Mouse (Mus musculus) retina, postnatal 1 day (tissue): ENCODE measurements around the gene Mmp15.
A peak's percentile ranks its signal among the peaks of the same experiment; 100 is the strongest.

ENCODE experiments used
- DNase-seq: peaks from one replicate; pipeline ENCODE4 v3.0.0-alpha.2; 2012

Gene Mmp15

DNA sequence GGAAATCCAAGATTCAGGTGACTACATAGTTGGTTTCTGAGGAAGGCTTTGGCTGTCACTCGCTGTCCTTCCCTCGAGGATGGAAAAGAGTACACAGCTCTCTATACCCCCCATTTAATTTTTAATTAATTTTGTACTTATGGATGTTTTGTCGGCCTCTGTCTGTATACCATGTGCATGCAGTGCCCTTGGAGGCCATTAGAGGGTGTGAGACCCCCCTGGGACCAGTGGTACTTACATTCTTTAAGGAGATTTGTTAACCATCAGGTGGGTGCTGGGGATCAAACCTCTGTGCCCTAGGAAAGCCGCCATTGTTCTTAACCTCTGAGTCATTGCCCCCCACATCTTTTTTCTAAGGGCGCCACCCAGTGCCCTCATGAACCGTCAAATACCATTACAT, 7.4 kb upstream of the Mmp15 start:
- no peak for DNase-seq

DNA sequence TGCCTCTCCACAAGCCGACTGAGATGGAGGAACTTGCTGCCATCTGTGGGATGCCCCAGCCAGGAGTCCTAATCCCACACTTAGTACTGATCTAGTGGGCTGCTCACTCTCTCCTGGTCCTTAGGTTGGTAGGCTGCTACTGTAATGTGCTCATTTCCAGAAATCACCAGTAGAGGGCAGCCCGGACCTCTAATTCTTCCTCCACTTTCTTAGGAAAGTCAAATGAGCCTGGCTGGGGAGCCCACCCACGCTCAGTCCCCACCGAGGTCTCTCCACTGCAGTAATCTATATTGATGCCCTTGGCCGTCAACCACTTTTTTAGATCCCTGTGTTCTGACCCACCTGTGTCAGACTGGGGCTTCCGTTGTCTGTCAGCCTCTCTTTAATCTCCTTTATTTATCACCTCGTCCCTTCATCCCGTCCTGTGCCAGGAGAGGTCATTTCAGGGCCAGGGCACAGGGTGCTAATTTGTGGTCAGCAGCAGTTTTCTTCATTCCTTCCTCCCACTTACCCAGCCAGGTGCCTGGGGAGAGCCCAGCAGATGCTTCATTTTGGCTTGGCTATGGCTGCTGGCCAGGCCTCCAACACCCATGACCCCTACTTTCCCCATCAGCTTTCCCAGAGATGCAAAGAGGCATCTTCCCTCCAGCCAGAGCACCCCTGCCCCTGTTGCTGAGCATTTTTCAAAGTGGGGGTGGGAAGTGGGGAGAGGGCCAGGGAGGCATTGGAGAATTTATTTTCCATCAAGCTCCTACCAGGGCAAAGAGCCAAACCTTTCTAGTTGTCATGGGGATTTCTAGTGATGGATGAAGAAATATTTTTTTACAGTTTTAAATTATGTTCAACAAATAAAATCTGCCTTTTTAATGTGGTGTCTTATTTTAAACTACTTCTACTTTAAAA, 5.2 kb upstream of the Mmp15 start:
- peak; percentile 89 for DNase-seq

DNA sequence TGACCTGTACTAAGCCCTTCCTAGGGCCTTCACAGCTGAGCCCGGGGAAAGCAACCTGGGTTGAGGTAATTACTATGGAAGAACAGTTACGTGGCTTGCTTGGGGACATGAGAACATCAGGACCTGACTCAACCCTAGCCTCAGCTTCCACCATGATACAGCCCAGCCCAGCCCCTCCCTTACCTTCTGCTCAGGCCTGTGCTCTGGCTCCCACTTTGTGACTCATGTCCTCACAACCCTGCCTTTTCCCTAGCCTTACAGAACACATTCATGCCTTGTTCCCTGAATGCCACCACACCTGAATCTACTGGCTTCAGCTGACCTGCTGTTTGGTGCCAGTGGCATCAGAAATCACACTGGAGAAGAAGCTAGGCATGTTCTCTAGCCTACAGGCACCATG, 3.7 kb upstream of the Mmp15 start:
- DNase-seq = no peak

DNA sequence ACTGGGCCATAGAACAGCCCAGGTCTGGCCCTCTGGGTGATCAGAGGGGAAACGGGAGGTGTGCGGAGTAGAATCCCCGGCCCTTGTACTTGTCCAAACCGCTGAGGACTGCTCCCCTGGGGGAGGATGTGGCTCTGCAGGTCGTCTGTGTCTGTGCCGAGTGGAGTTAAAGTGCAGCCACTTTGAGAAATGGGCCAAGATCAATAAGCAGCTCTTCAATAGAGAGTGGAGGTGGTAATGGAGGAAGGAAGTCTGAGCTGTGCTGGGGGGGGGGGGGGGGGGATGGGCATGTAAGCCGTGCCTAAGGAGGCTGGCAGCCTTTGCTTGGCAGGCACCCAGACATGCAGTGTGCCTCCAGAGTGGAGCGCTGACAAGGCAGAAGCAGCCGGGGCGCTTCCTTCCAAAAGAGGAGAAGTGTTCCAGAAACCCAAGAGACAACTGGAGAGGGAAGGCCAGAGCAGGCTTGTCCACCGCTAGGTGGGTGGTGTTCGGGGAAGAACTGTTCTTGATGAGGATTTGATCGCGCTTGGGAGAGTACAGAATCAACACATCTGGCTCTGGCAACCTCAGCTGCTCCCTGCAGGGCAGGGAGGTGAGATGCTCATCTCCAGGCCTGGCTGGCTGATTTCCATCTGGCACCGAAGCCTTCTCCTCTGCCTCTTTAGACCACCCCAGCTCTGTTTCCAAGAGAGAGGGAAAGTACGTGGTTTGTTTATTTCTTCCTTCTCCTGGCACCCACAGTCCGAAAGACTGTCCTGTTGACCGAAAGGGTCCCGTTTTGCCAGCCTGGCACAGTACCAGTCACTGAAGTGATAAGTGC, 3.0 kb upstream of the Mmp15 start:
- DNase-seq = peak; percentile 30

DNA sequence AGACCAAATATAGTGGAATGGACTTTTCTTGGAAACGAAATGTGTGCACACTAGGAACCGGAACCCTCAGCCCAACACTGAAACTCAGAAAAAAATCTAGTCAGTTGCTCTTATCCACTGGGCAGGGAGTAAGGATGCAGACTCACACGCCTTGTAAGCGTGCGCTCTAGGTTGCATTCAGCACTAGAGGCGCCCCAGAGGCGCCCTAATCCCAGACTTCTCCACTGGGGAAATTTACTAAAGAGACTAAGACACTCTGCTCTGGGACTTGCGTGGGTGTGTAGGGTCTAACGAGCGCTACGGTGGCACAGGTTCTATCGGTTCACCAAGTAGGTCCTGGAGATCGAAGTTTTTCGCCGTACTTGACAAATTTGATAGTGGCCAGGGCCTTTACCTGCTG, 607 bp upstream of the Mmp15 start:
- DNase-seq = peak; percentile 70

DNA sequence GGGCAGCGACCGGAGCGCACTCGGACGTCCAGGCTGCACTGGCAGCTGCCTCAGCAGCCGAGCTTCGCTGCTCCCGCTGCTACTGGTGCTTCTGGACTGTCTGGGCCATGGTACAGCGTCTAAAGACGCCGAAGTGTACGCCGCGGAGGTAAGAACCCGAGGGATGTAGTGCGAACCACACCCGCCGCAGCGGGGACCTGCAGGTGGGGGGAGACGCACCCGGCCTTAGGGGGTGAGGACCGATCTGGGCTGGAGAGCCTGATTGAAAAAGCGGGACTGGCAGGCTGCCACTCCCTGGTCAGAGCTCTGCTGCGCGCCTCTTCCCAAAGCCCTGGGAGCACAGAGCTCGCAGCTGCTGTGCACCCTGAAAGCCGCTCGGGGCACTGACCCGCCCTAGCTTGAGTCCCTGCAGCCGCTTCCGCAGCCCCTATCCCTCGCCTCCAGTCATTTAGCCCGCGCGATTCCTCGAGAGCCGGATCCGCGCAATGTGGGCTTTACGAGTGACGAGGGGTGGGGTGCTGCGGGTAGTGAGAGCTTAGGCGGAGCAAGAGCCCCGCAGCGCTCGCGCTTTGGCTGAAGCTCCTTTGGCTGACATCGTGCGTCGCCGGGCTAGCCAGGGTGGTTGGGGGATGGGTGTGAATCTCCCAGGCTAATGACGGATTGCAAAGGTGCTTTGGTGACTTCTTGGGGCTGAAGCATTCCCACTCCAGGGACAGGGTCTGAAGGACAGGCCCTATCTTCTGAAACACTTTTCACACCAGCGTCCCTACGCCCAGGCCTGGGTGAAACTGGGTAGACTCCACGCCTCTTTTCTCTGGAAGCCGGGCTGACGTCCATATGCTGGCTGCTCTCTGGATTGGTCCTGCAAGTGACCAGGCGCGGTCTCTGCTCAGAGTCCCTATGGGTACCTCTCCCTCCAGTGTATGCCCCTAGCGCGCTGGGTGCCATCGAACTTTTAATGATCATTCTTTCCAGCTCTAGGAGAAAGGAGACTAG, 1.1 kb downstream of the Mmp15 start:
- DNase-seq = peak; percentile 85

DNA sequence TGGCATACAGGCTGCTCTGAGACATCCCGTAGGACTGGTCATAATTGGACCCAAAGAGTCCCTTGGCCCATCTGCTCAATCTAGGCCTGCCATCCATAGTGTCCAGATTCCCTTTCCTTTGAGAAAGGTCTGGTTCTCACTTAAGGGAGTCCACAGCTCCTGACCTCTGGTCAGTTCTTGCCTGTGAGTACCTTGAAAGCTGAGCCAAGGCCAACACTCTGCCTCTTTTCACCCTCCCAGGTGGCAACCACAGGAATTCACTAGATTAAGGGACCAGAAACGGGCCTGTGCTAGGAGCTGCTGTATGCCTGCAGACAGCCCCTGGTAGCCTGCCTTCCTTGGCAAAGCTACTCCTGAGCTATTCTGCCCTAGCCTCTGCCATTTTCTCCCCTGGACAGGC, 2.5 kb downstream of the Mmp15 start:
- DNase-seq = no peak

DNA sequence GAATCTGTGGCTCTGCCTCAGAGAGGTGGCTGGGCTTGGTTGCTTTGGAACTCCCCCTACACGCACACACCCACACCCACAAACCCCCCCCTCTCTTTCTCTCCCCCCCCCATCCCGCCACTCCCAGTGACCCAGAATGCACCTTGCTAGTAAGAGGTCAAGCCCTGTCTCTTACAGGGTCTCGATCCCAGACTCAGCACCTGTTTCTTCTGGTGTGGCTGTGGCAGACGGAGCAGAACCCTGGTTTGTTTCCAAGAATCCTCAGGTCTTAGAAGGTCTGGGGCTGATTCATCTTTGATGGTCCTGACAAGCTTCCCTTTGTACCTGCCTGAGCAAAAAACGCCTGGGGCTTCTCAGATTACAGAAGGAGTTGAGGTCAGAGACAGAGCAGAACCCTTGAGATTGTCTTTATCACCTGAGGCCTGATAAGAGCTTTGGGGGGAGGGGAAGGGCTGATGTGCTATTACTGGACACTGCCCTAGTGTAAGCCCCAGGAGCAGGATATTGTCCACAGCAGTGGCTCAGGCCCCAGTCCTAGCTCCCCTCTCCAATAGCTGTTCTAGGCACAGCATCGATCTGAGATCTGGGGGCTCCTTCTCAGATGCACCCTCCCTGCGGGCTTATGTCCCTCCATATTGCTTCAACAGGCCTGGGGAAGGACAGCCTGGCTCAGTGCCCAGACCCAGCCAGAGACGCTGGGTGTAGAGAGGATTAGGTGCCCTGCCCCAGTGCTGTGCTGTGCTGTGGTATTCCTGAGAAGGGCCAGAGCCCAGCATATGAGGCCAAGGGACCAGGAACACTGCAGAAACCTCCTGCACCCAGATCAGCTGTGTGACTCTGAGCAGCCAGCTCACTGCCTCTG, 6.7 kb downstream of the Mmp15 start:
- peak; percentile 34 for DNase-seq

DNA sequence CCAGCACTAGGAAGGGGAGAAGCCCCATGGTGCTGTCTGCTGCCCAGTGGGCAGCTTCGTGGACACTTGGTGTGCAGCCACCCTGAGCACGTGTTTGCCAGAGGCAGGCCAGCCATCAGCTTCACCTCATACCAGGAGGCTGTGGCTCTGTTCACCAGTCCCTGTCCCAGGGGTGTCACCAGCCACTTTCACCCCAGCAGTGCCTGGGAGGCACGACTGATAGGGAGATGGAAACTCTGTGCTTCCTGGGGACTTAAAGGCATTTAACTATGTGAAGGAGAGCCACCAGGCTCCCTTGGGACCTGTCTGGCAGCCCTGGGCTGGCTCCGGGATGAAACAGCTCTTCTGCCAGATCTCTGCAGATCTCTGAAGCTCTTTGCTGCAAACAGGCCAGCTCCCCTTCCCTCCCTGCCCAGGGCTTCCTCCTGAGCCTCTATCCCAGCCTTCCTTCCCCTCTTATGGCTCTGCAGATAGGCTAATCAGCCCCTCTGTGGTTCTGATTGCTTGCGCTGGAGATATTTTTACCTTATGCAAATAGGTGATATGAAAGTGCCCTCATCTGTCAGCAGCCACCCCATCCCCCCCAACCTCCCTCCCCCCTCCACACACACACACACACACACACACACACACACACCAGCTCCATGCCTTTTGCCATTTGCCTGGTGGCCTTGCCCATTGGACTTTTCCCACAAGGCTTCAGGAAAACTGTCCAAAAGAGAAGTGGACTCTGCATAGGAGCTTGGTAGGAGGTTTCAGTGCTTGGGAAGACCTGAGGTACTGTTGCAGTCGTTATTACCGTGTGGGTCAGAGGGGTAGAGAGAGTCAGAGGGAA, 8.3 kb downstream of the Mmp15 start:
- DNase-seq = no peak

DNA sequence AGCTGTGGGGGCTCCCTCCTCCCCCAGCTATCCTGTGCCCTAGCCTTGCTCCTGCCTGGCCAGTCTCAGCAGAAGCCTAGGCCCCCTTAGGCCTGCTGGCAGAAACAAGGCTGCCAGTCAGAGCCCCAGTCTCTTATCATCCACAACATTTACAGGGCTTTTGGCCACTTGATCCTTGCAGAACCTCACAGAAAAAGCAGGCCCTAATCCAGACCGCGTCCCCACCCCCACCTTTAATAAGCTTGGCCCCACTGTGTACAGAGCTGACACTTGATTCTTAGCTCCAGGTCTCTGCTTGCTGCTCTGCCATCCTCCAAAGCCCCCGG, 8.9 kb downstream of the Mmp15 start:
- DNase-seq = no peak

DNA sequence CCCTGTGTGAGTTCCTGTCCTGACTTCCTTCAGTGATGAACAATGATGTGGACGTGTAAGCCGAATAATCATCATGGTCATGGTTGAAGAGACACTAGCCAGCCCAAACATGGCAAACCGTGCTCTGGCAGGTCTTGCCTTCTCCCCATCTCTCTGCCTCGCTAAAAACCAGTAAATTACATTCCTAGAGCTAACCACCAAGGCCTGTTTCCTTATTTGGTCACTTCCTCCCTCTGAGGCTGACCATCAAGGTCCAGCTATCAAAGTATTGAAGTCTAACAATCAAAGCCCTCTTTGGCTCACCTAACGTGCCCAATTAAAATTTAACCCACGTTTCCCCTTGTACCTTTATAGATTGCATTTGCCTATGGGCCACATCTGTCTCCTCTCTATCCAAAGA, 10.2 kb downstream of the Mmp15 start:
- no peak for DNase-seq

DNA sequence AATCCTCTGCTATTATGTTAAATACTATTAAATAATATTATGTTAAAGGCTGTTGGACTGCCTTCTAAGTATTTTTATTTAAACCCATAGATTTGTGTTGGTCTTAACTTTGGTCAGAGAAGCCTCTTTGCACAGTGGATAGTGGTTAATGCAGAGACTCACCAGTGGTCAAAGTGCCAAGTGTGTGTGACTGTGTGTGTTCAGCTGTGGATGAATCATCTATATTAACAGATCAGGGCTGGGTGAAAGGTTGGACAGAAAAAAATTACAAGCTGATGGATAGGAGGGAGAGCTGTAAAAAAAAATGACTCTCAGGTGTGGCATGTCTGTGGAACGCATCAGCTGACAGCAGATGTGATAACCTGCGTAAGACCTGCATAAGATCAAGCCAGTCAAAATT, 11.8 kb downstream of the Mmp15 start:
- no peak for DNase-seq

DNA sequence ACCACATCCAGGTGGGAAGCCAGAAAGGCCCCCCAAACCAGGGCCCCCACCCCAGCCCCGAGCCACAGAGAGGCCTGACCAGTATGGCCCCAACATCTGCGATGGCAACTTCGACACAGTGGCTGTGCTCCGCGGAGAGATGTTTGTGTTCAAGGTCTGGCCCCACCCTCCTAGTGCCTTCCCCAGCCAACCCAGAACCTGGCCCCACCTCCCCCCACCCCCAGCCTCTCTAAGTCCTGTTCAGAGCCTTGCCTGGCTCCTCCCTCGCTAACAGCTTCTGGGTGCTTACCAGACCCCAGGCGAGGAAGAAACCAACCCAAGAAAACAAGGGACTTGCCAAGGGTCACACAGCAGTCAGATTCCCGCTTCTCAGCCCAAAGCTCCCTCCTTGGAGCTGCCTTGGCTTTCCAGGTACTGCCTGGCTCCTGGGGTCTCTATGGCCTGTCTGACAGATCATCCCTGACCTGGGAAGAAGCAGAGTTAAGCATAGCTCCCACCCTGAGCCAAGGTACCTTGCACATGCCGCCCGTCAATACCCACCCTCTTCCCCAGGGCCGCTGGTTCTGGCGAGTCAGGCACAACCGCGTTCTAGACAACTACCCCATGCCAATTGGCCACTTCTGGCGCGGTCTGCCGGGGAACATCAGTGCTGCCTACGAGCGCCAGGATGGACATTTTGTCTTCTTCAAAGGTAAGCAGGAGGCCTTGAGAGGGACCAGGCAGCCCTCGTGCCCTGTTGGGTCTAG, 17.7 kb downstream of the Mmp15 start:
- DNase-seq = no peak

DNA sequence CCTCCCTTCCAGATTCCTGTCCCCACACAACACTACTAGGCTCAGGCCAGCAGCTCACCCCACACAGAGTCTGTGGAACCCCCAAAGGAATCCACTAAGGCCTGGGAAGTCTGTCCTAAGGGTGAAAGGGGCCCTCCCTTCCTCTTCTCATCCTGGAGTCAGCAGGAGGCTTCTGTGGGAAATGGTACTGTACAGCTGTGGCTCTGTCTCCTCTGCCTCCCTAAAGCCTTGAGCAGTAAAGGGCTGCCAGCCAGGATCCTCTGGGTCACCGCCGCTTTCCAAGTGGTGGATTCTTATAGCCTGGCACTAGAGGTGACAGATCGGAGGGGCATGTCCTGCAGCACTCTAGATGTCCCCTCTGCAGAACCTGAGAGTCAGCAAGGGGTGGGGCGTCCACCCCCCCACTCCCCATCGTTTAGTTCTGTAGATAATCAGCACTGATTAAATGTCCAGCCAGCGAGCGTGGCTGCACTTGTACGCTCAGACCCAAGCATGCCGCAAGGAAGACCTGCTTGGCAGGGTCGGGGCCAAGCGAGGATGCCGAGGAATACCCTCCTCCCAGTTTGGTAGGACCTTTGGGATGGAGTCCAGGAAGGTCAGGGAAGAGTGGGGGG, 21.4 kb downstream of the Mmp15 start:
- DNase-seq = no peak

DNA sequence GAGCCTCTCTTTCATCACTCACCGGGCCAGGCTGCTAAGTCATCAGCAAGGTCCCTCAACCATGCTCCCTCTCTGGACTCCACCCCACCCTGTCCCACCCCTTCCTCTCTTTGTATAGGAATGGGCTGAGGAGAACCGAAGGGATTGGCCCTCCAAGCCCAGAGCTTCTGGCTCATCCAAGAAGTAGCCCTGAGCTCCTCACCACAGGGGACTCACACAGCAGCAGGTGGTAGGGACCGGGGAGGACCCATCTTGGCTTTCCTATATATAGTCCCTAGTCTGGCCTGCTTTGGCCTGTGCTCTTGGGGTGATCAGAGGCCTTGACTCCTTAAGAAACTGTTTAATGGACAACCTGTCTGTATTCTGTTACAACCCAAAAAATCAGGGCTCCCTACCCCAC, 22.4 kb downstream of the Mmp15 start:
- no peak for DNase-seq

DNA sequence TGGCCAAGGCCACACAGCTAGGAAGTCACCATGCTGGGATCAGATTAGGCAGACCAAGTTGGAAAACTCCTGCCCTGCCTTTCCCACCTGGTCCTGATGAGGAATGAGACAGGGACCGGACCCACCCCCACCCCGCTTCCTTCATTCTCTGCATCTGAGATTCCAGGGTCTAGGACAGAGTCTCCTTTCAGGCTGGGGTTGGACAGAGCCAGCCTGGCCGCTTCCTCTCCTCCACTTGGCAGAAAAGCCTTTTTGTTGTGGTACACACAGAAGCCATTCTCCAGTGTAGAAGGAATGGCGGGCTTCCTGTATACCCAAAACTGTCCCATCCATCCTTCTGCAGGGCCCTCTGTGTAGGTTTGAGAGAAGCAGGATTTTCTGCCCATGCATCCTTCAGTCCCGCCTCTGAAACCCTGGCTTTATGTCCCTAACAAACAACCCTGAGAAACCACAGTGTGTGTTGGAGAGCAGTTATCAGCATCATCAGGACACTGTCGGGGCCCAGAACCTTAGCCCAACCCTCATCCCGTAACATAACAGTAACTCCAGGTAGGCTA, 23.4 kb downstream of the Mmp15 start:
- no peak for DNase-seq

DNA sequence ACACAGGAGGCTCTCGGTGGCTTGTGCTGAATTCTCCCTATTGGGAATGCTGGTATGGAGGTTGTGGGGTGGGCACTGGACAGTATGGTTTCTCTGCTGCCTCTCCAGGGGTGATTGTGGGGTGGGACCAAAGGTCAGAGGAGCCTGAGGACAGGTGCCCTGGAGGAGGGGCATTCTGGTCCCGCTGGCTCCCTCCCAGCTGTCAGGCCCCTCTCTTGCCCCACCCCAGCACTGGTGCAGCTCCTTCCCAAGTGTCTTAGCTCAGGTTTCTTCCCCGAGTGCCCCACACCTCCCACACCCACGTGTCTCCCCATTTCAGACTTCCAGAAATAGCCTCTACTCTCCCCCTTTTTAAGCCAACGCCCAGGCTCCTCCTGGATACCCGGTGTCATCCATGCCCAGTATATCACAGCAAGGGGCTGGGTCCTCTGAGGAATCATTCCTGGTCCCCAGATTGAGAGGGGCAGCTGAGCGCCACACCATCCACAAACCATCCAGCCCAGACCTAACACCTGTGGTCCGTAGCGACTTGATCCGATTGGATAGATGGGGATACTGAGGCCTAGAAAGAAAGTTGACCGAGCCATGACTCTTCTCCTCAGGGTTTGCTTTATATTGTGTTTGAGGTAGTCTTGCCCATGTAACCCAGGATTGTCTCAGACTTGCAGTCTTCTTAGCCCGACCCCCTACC, 24.4 kb downstream of the Mmp15 start:
- DNase-seq = no peak

DNA sequence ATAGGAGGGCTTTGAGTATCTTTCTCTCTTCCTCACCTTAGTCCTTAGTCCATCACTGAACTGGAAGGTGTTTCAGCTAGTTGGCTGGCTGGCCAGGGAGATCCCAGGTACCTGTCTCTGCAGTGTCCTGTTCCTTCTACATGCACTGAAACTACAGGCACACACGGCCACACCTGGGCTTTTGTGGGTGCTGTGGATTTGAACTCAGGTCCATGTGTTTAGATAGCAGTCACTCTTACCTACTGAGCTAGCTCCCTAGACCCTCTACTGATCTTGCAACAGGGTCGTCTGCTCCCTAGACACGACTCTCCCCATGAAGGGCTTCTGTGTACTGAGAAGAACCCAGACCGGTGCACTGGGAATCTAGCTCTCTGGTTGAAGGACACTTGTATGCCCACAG, 25.0 kb downstream of the Mmp15 start:
- DNase-seq = no peak

DNA sequence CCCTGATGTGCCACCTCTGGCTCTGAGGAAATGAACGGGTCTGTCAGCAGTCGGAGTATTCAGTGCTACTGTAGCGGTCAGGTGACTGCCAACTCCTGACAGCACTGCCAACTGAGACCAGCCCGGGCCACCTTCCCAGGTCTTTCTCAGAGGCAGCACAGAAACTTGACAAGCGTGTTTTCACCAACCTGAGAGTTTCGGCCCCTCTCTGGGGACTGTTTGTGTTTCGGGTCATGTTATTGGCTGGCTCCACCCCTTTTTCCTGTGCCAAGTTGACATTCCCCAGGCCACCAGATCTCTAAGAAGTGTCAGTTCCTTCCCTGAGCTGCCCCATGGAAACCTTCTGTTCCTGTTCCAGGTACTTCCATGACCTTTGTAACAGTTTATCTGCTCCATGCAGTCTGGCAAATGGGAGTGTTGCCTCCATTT, 25.8 kb downstream of the Mmp15 start:
- DNase-seq = no peak
